Mouse (Mus musculus) intestine, postnatal 0 days (tissue): ENCODE measurements around the gene Sumf2. TPM values are rescaled to one million over a fixed set of nuclear protein-coding genes. Genes with fewer than 3 reads are reported as not detected.

ENCODE experiments used
- ATAC-seq: fragments of 200-750 bp; cut with Nextera tagmentation; 2 replicates; pipeline ENCODE4 v1.8.0; 2017; ENCODE audit warnings: mild to moderate bottlenecking, moderate TSS enrichment, moderate library complexity
- H3K27ac ChIP-seq: fragments of 300-500 bp; sonication (generic); 2 replicates; pipeline ENCODE4 v1.5.1; 2014; ENCODE audit warnings: mild to moderate bottlenecking, low read depth, low read length, moderate library complexity
- H3K27me3 ChIP-seq: fragments of 300-500 bp; sonication (generic); replicated peaks from 2 replicates; pipeline ENCODE4 v1.6.1; 2014; ENCODE audit warnings: low read length, mixed read lengths; ENCODE audit not compliant: control insufficient read depth, insufficient read depth
- H3K36me3 ChIP-seq: fragments of 300-500 bp; sonication (generic); 2 replicates; pipeline ENCODE4 v1.6.1; 2014; ENCODE audit warnings: mild to moderate bottlenecking, moderate library complexity; ENCODE audit not compliant: control insufficient read depth, insufficient read depth
- H3K4me1 ChIP-seq: fragments of 300-500 bp; sonication (generic); replicated peaks from 2 replicates; pipeline ENCODE4 v1.6.1; 2014; ENCODE audit warnings: antibody characterized with exemption, low read length, mixed read lengths; ENCODE audit not compliant: control insufficient read depth, insufficient read depth
- H3K4me2 ChIP-seq: fragments of 300-500 bp; sonication (generic); replicated peaks from 2 replicates; pipeline ENCODE4 v1.6.1; 2014; ENCODE audit warnings: low read depth, mild to moderate bottlenecking, moderate library complexity
- H3K4me3 ChIP-seq: fragments of 300-500 bp; sonication (generic); 2 replicates; pipeline ENCODE4 v1.5.1; 2014; ENCODE audit warnings: low read depth, low read length
- H3K9ac ChIP-seq: fragments of 300-500 bp; sonication (generic); 2 replicates; pipeline ENCODE4 v1.6.1; 2014; ENCODE audit warnings: mild to moderate bottlenecking, low read depth, low read length
- H3K9me3 ChIP-seq: fragments of 300-500 bp; sonication (generic); 2 replicates; pipeline ENCODE4 v1.6.1; 2016; ENCODE audit warnings: mixed run types; ENCODE audit not compliant: control insufficient read depth
- CTCF ChIP-seq: sonication (generic); IDR thresholded peaks from 2 replicates; pipeline ENCODE4 v1.5.1; 2016; ENCODE audit warnings: low read depth, mild to moderate bottlenecking, control low read depth, antibody characterized with exemption, moderate library complexity
- WGBS: fragments of 180-500 bp; shearing (Covaris S2); extraction: QIAGEN DNeasy Blood & Tissue Kit; methylation state at CpG from one replicate; pipeline ENCODE4 v1.1.7; 2014; 5-methylcytosine and 5-hydroxymethylcytosine counted together
- polyA plus RNA-seq: library from polyadenylated mRNA; unstranded; fragments of >200 nt; fragmentation: Nextera tagmentation; extraction: Ambion mirVana; gene quantifications from 2 replicates; pipeline ENCODE4 v1.2.1, GENCODE M21; 2015

The Sumf2 gene
- polyA plus RNA-seq, 1 experiment from 2014 or later = 15.1 TPM

GRCm38 (mm10) chr5:129864467-129864866 is 17.7 kb downstream of the Sumf2 start:
- TF ChIP-seq CTCF = peak; percentile 67
- Histone ChIP-seq H3K4me2 (0 out of 2 replicates have a peak overlapping the region, but pooled peaks have one; percentile 24), H3K9me3 (no peaks in the 10 kb centered on the region), H3K27me3 (no peaks in the 10 kb centered on the region), H3K9ac (no peak overlapping the region; the same call in 1 of the 2 replicates), H3K36me3 (peaks cover 22% of the 10 kb centered on the region), H3K4me3 (no peak overlapping the region), H3K27ac (no peak overlapping the region), H3K4me1 (no peaks in the 10 kb centered on the region)
- no peak for ATAC-seq
- 13% methylated on average over 18 of the region's 18 CpGs for WGBS

- Histone ChIP-seq H3K9ac (no peak overlapping the region), H3K36me3 (peaks cover 12% of the 10 kb centered on the region; the same call in 1 of the 2 replicates)
- no peak for ATAC-seq
These were observed 19.1 kb downstream of the Sumf2 start for GRCm38 (mm10) chr5:129865841-129866240.

GRCm38 (mm10) chr5:129869238-129869995 is 22.6 kb downstream of the Sumf2 start:
- H3K36me3 ChIP-seq = no peaks in the 10 kb centered on the region
- H3K4me3 ChIP-seq = no peak overlapping the region
- no peak overlapping the region for H3K4me2 ChIP-seq
- ATAC-seq = no peak
- H3K9ac ChIP-seq = no peak overlapping the region
- H3K27ac ChIP-seq = no peak overlapping the region
- no peaks in the 10 kb centered on the region for H3K9me3 ChIP-seq
- 86% methylated on average over 19 of the region's 19 CpGs for WGBS
- no peaks in the 10 kb centered on the region for H3K4me1 ChIP-seq
- H3K27me3 ChIP-seq = no peaks in the 10 kb centered on the region
- TF ChIP-seq CTCF = no peak

More at GRCm38 (mm10) chr5:129865841-129866240, 19.1 kb downstream of the Sumf2 start:
- no peaks in the 10 kb centered on the region for H3K9me3 ChIP-seq
- WGBS = 65% methylated on average over 12 of the region's 12 CpGs
- TF ChIP-seq CTCF = no peak
- H3K27me3 ChIP-seq = no peaks in the 10 kb centered on the region
- H3K4me1 ChIP-seq = no peaks in the 10 kb centered on the region
- no peak overlapping the region for H3K27ac ChIP-seq
- no peak overlapping the region for H3K4me3 ChIP-seq
- H3K4me2 ChIP-seq = no peak overlapping the region

GRCm38 (mm10) chr5:129871238-129871637 is 24.5 kb downstream of the Sumf2 start:
- WGBS = 78% methylated on average over 2 of the region's 2 CpGs
- H3K27me3 ChIP-seq = no peaks in the 10 kb centered on the region
- H3K9ac ChIP-seq = no peak overlapping the region
- no peak for TF ChIP-seq CTCF
- H3K9me3 ChIP-seq = no peaks in the 10 kb centered on the region
- H3K27ac ChIP-seq = no peak overlapping the region
- H3K4me2 ChIP-seq = no peak overlapping the region
- no peak for ATAC-seq
- H3K4me3 ChIP-seq = no peak overlapping the region
- H3K4me1 ChIP-seq = no peaks in the 10 kb centered on the region
- H3K36me3 ChIP-seq = no peaks in the 10 kb centered on the region

GRCm38 (mm10) chr5:129873942-129874341 is 27.2 kb downstream of the Sumf2 start:
- no peaks in the 10 kb centered on the region for H3K36me3 ChIP-seq
- H3K4me2 ChIP-seq = no peak overlapping the region
- no peaks in the 10 kb centered on the region for H3K27me3 ChIP-seq
- 77% methylated on average over 12 of the region's 12 CpGs for WGBS
- H3K27ac ChIP-seq = no peak overlapping the region
- H3K4me1 ChIP-seq = no peaks in the 10 kb centered on the region
- ATAC-seq = no peak
- no peak overlapping the region for H3K9ac ChIP-seq
- TF ChIP-seq CTCF = no peak
- no peak overlapping the region for H3K4me3 ChIP-seq
- H3K9me3 ChIP-seq = no peaks in the 10 kb centered on the region

GRCm38 (mm10) chr5:129875098-129875497 is 28.3 kb downstream of the Sumf2 start:
- no peak for ATAC-seq
- Histone ChIP-seq H3K4me3 (no peak overlapping the region), H3K9ac (no peak overlapping the region), H3K4me2 (no peak overlapping the region), H3K36me3 (peaks cover 2% of the 10 kb centered on the region; the same call in 1 of the 2 replicates), H3K27ac (no peak overlapping the region), H3K4me1 (no peaks in the 10 kb centered on the region), H3K9me3 (no peaks in the 10 kb centered on the region), H3K27me3 (no peaks in the 10 kb centered on the region)
- TF ChIP-seq CTCF = no peak
- 76% methylated on average over 11 of the region's 11 CpGs for WGBS
